Mouse (Mus musculus) liver, embryonic 14.5 days (tissue): ENCODE measurements around the gene Cnga1. TPM values are rescaled to one million over a fixed set of nuclear protein-coding genes. Genes with fewer than 3 reads are reported as not detected.

ENCODE experiments used
- ATAC-seq: fragments of 200-750 bp; cut with Nextera tagmentation; 2 replicates; pipeline ENCODE4 v1.8.0; 2017; ENCODE audit warnings: moderate number of reproducible peaks, mild to moderate bottlenecking, moderate library complexity; ENCODE audit not compliant: insufficient read depth
- DNase-seq, 3 experiments: peaks; one replicate each; pipeline ENCODE4 v3.0.0-alpha.2; 2012 to 2013; ENCODE audit warnings: low read depth in 3 of 3, low spot score in 3 of 3
- H3K27ac ChIP-seq: fragments of 300-500 bp; sonication (generic); 2 replicates; pipeline ENCODE4 v1.5.1; 2014; ENCODE audit warnings: moderate library complexity, mild to moderate bottlenecking, control low read depth, inconsistent platforms
- H3K27me3 ChIP-seq: fragments of 300-500 bp; sonication (generic); 2 replicates; pipeline ENCODE4 v1.6.1; 2014; ENCODE audit warnings: mild to moderate bottlenecking, low read length, moderate library complexity; ENCODE audit not compliant: control insufficient read depth, insufficient read depth
- H3K36me3 ChIP-seq: fragments of 300-500 bp; sonication (generic); replicated peaks from 2 replicates; pipeline ENCODE4 v1.6.1; 2014; ENCODE audit warnings: low read depth; ENCODE audit not compliant: control insufficient read depth, insufficient read depth
- H3K4me1 ChIP-seq, 2 experiments: fragments of 200-500 bp in 1 of 2; fragments of 300-500 bp in 1 of 2; sonication (generic) in 1 of 2; replicated peaks; 2 replicates each; pipeline ENCODE4 v1.6.1; 2012 to 2014; ENCODE audit warnings: antibody characterized with exemption in 1 of 2, inconsistent platforms in 1 of 2, low read length in 1 of 2; ENCODE audit not compliant: control insufficient read depth in 2 of 2, insufficient read depth in 2 of 2
- H3K4me2 ChIP-seq: fragments of 300-500 bp; sonication (generic); 2 replicates; pipeline ENCODE4 v1.6.1; 2014; ENCODE audit warnings: low read depth, mild to moderate bottlenecking, control low read depth, moderate library complexity
- H3K4me3 ChIP-seq, 2 experiments: fragments of 200-500 bp in 1 of 2; fragments of 300-500 bp in 1 of 2; sonication (generic) in 1 of 2; 2 replicates each; pipeline ENCODE4 v1.5.1; 2012 to 2014; ENCODE audit warnings: low read depth in 2 of 2, low read length in 2 of 2, mild to moderate bottlenecking in 2 of 2, control low read depth in 1 of 2, inconsistent platforms in 1 of 2, moderate library complexity in 1 of 2; ENCODE audit not compliant: insufficient read depth in 1 of 2
- H3K9ac ChIP-seq: fragments of 300-500 bp; sonication (generic); replicated peaks from 2 replicates; pipeline ENCODE4 v1.6.1; 2014; ENCODE audit warnings: mild to moderate bottlenecking, control low read depth, moderate library complexity
- H3K9me3 ChIP-seq: fragments of 300-500 bp; sonication (generic); 2 replicates; pipeline ENCODE4 v1.6.1; 2016; ENCODE audit warnings: low read length, mixed read lengths; ENCODE audit not compliant: control insufficient read depth
- CTCF ChIP-seq: IDR thresholded peaks from 2 replicates; pipeline ENCODE4 v1.5.1; 2016; ENCODE audit warnings: antibody characterized with exemption, low read depth, control low read depth
- EP300 ChIP-seq: IDR thresholded peaks from 2 replicates; pipeline ENCODE4 v1.6.1; 2016; ENCODE audit warnings: antibody characterized with exemption, low read depth
- WGBS: fragments of 180-500 bp; shearing (Covaris S2); extraction: QIAGEN DNeasy Blood & Tissue Kit; methylation state at CpG from one replicate; pipeline ENCODE4 v1.1.7; 2014; ENCODE audit not compliant: insufficient replicate concordance; 5-methylcytosine and 5-hydroxymethylcytosine counted together
- polyA plus RNA-seq, 2 experiments: library from polyadenylated mRNA; depleted of rRNA in 1 of 2; stranded (reverse) in 1 of 2; unstranded in 1 of 2; fragments of >200 nt; fragmentation: Nextera tagmentation in 1 of 2; extraction: Ambion mirVana in 1 of 2; gene quantifications; 2 replicates each; pipeline versions ENCODE4 v1.2.1 to v1.2.3; 2012 to 2014

Cnga1 gene
- polyA plus RNA-seq, 2 experiments: not detected

DNA sequence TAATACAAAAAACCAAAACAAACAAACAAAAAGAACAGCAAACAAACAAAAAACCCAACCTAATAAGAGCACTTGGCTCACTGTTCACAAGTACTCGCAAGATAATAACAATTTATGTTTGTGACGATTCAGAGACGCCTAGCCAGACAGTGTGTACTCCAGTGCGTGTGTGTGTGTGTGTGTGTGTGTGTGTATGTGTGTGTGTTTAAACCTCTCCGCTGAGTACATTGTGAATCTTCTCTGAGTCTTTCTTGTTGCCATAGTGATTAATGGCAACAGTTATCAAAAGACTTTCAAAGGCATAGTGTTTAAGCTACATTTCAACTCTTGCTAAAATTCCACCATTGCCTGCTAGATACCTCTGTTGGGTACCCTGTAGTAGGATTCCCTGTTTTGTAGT is 20.1 kb upstream of the Cnga1 start:
- H3K4me1 ChIP-seq: peaks cover 0 to 11% of the 10 kb centered on the region in 2 experiments; a peak in 3 of 4 replicates
- DNase-seq (no peak), ATAC-seq (no peak)
- H3K4me3 ChIP-seq: no peak overlapping the region
- no peak overlapping the region for H3K27ac ChIP-seq
- no peaks in the 10 kb centered on the region for H3K9me3 ChIP-seq
- no peak for TF ChIP-seq EP300
- no peak for TF ChIP-seq CTCF
- H3K9ac ChIP-seq: no peak overlapping the region
- no peaks in the 10 kb centered on the region for H3K36me3 ChIP-seq
- WGBS: 70% methylated on average over 5 of the region's 5 CpGs
- no peak overlapping the region for H3K4me2 ChIP-seq
- no peaks in the 10 kb centered on the region for H3K27me3 ChIP-seq

DNA sequence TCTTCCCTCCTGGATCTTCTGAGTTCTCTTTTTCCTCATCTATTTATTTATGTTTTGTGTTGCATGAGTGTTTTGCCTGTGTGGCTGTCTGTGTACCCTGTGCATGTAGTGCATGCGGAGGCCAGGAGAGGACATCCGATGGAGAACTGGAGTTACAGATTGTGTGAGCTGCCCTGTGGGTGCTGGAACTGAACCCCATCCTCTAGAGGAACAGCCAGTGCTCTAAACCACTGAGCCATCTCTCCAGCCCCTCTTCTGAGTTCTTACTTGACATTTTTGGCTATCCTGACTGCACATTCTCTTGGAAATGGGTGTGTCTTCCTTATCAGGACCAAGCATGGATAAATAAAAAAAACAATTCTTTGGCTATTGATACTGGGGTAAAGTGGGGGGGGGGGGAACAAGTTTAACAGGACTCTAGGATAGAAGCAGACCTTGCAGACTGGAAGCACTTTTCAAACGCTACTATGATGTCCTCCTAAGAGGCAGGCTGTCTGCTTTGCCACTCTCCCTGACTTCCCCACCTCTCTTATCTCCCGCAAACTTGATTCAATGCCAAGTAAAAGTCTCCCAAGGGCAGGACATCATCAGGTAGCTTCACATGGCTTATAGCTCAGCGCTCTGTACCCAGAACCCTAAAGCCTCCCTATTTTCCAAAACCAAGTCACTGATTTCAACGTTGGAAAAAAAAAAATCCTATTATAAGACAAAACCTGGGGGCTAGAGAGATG is 17.1 kb upstream of the Cnga1 start:
- Histone ChIP-seq H3K9me3 (no peaks in the 10 kb centered on the region), H3K36me3 (no peaks in the 10 kb centered on the region), H3K4me3 (no peak overlapping the region), H3K27ac (no peak overlapping the region), H3K4me2 (no peak overlapping the region), H3K4me1 (peaks cover 0 to 11% of the 10 kb centered on the region in 2 experiments; a peak in 3 of 4 replicates), H3K27me3 (no peaks in the 10 kb centered on the region), H3K9ac (no peak overlapping the region)
- ATAC-seq: peak; percentile 28; the same call in 1 of the 2 replicates
- TF ChIP-seq EP300 (no peak), CTCF (no peak)
- 52% methylated on average over 6 of the region's 6 CpGs for WGBS
- no peak for DNase-seq

DNA sequence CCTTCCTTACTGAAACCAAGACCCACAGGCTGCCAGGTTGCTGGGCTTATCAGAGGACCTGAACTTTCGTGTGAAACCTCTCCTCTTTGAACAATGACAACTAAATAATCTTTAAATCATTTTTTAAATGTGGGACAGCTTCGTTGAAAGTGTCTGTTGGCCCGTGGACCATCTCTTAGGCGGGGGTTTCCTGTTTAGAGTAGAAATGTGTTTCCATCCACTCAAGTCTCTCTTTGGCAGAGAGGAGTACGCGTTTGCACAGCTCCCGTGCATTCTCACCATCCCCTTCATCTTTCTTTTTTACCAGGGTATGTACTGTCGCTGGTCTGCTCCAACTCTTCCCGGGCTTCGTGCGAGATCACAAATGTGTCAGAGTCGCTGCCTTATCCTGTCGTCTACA is 14.3 kb upstream of the Cnga1 start:
- H3K9me3 ChIP-seq: no peaks in the 10 kb centered on the region

DNA sequence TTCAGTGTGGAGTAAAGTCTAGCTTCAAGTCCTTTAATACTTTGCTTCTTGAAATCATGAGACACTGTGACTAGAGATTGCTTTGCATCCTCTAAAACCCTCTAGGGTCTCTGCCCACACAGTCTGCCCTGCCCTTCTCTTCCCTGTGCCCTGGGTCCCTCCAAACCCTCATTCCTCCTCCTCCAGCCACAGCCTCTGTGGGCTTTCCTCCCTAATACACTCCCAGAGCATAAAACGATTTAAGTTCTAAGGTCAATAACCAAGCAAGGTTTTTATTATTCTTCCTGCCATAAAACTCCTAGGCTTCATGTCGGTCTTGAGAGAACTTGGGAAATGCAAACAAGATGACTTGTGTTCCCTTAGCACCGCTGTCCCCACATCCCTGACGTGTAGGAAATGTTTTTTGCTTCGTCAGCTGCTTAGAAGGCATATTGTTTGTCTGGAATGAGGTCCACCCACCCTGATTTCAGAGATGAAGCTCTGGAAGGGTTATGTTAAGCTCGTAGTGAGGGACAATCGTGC is 12.3 kb upstream of the Cnga1 start:
- WGBS: 35% methylated on average over 7 of the region's 7 CpGs
- Histone ChIP-seq H3K4me3 (no peak overlapping the region), H3K36me3 (no peaks in the 10 kb centered on the region), H3K9me3 (no peaks in the 10 kb centered on the region), H3K27ac (no peak overlapping the region), H3K4me1 (peaks cover 0 to 10% of the 10 kb centered on the region in 2 experiments; a peak in 3 of 4 replicates), H3K27me3 (no peaks in the 10 kb centered on the region), H3K9ac (no peak overlapping the region), H3K4me2 (no peak overlapping the region)
- TF ChIP-seq CTCF: no peak
- TF ChIP-seq EP300: no peak
- ATAC-seq (no peak), DNase-seq (no peak)

More for the DNA sequence above, 14.3 kb upstream of the Cnga1 start:
- H3K27ac ChIP-seq: no peak overlapping the region
- no peak overlapping the region for H3K4me3 ChIP-seq
- no peak for ATAC-seq
- H3K9ac ChIP-seq: no peak overlapping the region
- no peaks in the 10 kb centered on the region for H3K36me3 ChIP-seq
- no peaks in the 10 kb centered on the region for H3K27me3 ChIP-seq
- WGBS: 69% methylated on average over 13 of the region's 13 CpGs
- DNase-seq: no peak
- no peak overlapping the region for H3K4me2 ChIP-seq
- TF ChIP-seq CTCF: no peak
- TF ChIP-seq EP300: no peak
- peaks cover 0 to 11% of the 10 kb centered on the region in 2 experiments; a peak in 3 of 4 replicates for H3K4me1 ChIP-seq

DNA sequence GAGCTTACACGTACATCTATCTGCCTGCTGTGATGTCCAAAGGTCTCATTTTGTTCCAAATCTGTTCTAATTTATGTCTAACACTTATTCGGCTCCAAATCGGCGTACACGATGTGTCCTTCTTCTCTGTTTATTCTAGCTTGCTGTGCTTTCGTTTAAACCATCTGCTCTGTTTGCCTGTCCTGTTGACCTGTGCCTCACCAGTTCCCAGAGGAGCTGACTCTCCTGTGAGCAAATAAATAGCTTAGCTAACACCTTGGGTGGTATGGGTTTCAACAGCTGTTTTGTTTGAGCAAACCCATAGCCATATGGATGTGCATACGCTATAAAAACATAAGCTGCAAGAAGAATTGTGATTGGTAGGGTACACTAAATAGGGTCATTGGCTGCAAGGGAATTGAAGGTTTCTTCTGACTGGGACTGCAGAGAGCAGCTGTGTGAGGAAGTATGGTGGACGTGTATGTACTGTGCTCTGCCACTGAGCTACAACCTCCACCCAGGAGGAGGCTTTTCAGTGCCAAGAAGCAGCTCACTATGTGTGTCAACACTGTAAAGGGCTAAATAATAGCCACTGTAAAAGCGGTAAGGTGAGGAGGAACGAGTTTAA is 9.1 kb upstream of the Cnga1 start:
- H3K27ac ChIP-seq: no peak overlapping the region
- TF ChIP-seq EP300 (no peak), CTCF (no peak)
- H3K4me2 ChIP-seq: no peak overlapping the region
- H3K9ac ChIP-seq: no peak overlapping the region
- WGBS: 58% methylated on average over 10 of the region's 10 CpGs
- no peak overlapping the region for H3K4me3 ChIP-seq
- no peaks in the 10 kb centered on the region for H3K36me3 ChIP-seq
- H3K9me3 ChIP-seq: no peaks in the 10 kb centered on the region
- peak; percentile 58 for ATAC-seq
- peaks cover 2% of the 10 kb centered on the region; the same call in 1 of the 2 replicates for H3K27me3 ChIP-seq
- peaks cover 0 to 5% of the 10 kb centered on the region in 2 experiments; a peak in 1 of 4 replicates for H3K4me1 ChIP-seq
- DNase-seq: no peak
